ENCODE assay signal across 8 mouse cellular contexts in genomic region chr9:40455336-40456185, GRCm38 (mm10).
DNase-seq lines count a peak whose midpoint lies in the region; ATAC-seq and TF ChIP-seq lines count a peak whose summit lies in the region.

No protein-coding gene starts in this region.

- peak overlapping the region; percentile 81 for H3K27ac ChIP-seq in embryonic facial prominence, embryonic 12.5 days
- H3K27ac ChIP-seq in neural tube, embryonic 13.5 days (replicated peaks) = peak overlapping the region; percentile 42; the same call in 1 of the 2 replicates

- DNase-seq in left cerebral cortex, adult 18-20 months (ENCODE audit: low spot score in 2 of 2) = peak; percentile 31 to 48
- no peak for DNase-seq in left cerebral cortex, adult 11 months (ENCODE audit: low spot score)
- peak; percentile 58 to 59 for DNase-seq in heart, adult 9 months (ENCODE audit: low spot score in 2 of 2)
- peak; percentile 73 for DNase-seq in kidney, postnatal 10 days
- peak; percentile 68 for DNase-seq in lung, adult 2 months
- DNase-seq in telencephalon, adult 2 months (ENCODE audit: low read depth, low spot score) = peak; percentile 15

- no peak; the same call in 1 of the 2 replicates for TF ChIP-seq POLR2A in lung, adult 2 months (IDR thresholded peaks at IDR 0.05; ENCODE audit: borderline replicate concordance, extremely low read depth, low read depth, low read length)

- no peaks in the 10 kb centered on the region for H3K27me3 ChIP-seq in embryonic facial prominence, embryonic 12.5 days
- H3K27me3 ChIP-seq in neural tube, embryonic 13.5 days = peaks cover 27% of the 10 kb centered on the region

- ATAC-seq in embryonic facial prominence, embryonic 12.5 days (ENCODE audit: insufficient number of reproducible peaks, insufficient read depth, low FRiP score, low TSS enrichment) = peak; percentile 35; the same call in 1 of the 2 replicates
- peak; percentile 68 for ATAC-seq in neural tube, embryonic 13.5 days (ENCODE audit: low read depth)

- no peaks in the 10 kb centered on the region for H3K9me3 ChIP-seq in embryonic facial prominence, embryonic 12.5 days
- no peaks in the 10 kb centered on the region for H3K9me3 ChIP-seq in neural tube, embryonic 13.5 days

- under 1% methylated on average over 76 of the region's 77 CpGs for WGBS in embryonic facial prominence, embryonic 12.5 days
- under 1% methylated on average over 77 of the region's 77 CpGs for WGBS in lung, adult 2 months
- WGBS in neural tube, embryonic 13.5 days = under 1% methylated on average over 75 of the region's 77 CpGs

- peak overlapping the region; percentile 51 for H3K9ac ChIP-seq in embryonic facial prominence, embryonic 12.5 days
- peak overlapping the region; percentile 78 for H3K9ac ChIP-seq in neural tube, embryonic 13.5 days

- H3K4me1 ChIP-seq in embryonic facial prominence, embryonic 12.5 days = peaks cover 5% of the 10 kb centered on the region; the same call in 1 of the 2 replicates
- H3K4me1 ChIP-seq in lung, adult 2 months (ENCODE audit: control insufficient read depth, insufficient read depth, low read length) = 0 out of 2 replicates have a peak, but pooled peaks cover 2% of the 10 kb centered on the region
- H3K4me1 ChIP-seq in neural tube, embryonic 13.5 days (replicated peaks) = peaks cover 24% of the 10 kb centered on the region

- H3K4me2 ChIP-seq in embryonic facial prominence, embryonic 12.5 days (replicated peaks) = peak overlapping the region; percentile 90
- peak overlapping the region; percentile 100 for H3K4me2 ChIP-seq in neural tube, embryonic 13.5 days

- TF ChIP-seq CTCF in lung, adult 2 months (IDR thresholded peaks at IDR 0.05; ENCODE audit: insufficient read depth, low read length) = no peak

- H3K4me3 ChIP-seq in embryonic facial prominence, embryonic 12.5 days = peak overlapping the region; percentile 53
- peak overlapping the region; percentile 84 for H3K4me3 ChIP-seq in lung, adult 2 months (replicated peaks; ENCODE audit: extremely low read depth, low read depth, low read length)
- peak overlapping the region; percentile 63 for H3K4me3 ChIP-seq in neural tube, embryonic 13.5 days

- no peaks in the 10 kb centered on the region for H3K36me3 ChIP-seq in embryonic facial prominence, embryonic 12.5 days
- no peaks in the 10 kb centered on the region for H3K36me3 ChIP-seq in neural tube, embryonic 13.5 days
